Mouse (Mus musculus) ovary, postnatal 36 days (tissue): ENCODE data around the gene Fhad1.
"Not testable (repeated sequence)": the region's sequence is repeated elsewhere in the genome, so short reads cannot be mapped to it uniquely, and the experiment has no call there.

Source experiments
- DNase-seq: peaks from one replicate; pipeline ENCODE4 v3.0.0; 2022; ENCODE audit warnings: low spot score, mixed read lengths

The Fhad1 gene

DNA sequence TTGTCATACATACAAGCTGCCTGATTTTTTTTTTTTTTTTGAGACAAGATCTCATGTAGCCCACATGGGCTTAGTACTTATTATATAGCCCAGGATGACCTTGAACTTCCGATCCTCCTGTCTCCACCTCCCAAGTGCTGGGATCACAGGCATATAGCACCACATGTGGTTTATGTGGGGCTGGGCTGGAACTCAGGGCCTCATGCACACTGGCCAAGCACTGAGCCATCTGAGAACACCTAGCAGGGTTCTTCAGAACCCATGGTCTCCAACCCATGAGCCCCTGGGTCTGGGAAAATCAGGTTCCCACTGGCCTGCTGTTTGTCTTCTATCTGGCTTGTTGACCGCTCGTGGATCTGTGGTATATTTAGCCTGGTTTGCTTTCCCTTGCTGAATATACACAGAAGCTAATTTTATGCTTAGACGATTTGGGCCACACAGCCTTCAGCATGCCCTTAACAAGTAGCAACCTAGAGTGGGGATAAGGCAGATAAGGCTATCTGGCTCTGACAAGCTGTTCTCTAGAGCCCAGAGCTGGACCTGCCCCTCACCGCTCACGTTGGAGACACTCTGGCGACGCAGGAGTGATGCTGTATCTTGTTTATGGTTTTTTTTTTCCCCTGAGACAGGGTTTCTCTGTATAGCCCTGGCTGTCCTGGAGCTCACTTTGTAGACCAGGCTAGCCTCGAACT, 24.9 kb upstream of the Fhad1 start:
- no peak for DNase-seq

- no peak for DNase-seq
Observed at GRCm38 (mm10) chr4:142037897-142038296, 23.0 kb upstream of the Fhad1 start.

- DNase-seq = no peak
Observed at GRCm38 (mm10) chr4:142028533-142028932, 13.7 kb upstream of the Fhad1 start.

DNA sequence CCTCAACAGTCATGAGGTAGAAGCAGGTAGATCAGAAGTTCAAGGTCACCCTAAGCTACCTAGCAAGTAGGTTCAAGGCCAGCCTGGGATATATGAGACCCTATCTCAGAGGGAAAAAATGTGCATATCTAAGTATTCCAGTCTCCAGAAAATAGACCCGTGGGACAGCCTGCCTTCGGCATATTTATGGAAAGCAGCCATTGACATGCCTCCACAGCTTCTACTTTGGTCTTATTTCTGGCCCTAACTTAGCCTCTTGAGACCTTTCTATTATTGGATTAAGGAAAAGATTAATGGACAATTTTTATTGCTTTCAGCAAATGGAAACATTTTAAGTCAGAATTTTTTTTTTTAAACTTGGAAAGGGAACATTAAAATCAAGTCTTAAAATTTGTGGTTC, 12.1 kb upstream of the Fhad1 start:
- DNase-seq = no peak

- no peak for DNase-seq
Observed at GRCm38 (mm10) chr4:142024536-142024935, 9.7 kb upstream of the Fhad1 start.

- no peak for DNase-seq
Observed at GRCm38 (mm10) chr4:142023166-142023565, 8.3 kb upstream of the Fhad1 start.

- no peak for DNase-seq
Observed at GRCm38 (mm10) chr4:142017686-142018085, 2.8 kb upstream of the Fhad1 start.

GRCm38 (mm10) chr4:142011236-142011635, 3.6 kb downstream of the Fhad1 start:
- no peak for DNase-seq

GRCm38 (mm10) chr4:142010441-142010840, 4.4 kb downstream of the Fhad1 start:
- no peak for DNase-seq

DNA sequence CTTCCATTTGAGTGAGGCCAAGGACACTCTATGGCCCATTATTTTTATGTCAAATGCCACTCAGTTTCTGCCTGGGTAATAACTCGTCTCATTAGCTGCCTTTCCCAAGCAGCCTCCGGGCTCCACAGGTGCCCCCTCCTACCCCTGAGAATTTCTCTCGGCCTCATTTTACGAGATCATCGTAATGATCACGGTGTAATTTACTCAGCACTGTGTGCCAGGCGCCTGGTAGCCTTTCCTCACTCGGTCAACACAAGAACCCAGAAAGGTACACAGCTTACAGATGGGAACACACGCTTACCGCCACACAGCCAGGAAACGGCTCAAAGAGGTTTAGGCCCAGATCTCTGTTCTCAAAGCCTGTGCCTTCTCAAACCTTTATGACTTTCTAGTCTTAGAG, 6.7 kb downstream of the Fhad1 start:
- no peak for DNase-seq

DNA sequence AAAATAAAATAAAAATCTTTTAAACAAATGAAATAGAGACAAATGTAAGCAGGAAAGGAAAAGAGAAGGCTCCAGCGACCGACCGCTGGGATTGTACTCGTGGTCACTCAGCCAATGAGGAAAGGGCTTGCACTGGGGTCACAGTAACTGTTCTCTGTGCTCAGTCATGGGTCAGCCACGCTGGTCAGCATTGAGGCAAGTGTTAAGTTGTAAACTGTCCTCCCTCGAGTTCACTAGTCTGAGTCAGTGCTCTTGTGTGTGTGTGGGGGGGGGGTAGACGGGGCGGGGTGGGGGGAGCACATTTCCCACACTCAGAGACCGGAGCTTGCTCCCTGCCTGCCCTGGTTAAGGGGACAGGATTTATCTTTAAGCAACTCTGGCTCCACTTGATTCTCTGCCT, 14.3 kb downstream of the Fhad1 start:
- DNase-seq = no peak

DNA sequence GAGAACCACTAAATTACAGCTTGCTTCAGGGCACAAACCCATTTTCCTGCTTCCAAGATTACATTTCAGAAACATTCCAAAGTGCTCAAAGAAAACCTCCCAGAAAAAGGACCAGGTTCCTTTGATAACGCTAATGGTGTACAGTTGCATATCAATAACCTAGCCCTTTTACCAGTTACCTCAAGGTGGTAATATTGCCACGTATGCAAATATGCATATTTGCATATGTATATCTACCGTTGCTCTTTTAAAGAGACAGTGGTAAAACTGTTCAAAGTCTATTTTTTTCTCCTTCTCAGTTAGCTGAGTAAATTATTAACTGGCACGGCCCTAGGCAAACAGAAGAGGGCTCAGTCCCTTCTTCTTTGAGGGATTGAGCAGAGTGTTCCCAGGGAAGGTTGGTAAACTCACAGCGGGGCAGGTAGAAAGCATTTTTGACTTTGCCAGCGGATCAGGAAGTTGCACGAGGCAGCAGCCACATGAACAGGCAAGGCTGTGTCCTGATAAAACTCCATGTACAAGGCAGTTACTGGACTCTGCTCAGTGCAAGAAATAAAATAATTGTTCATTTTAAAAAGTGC, 15.3 kb downstream of the Fhad1 start:
- DNase-seq = no peak

GRCm38 (mm10) chr4:141998282-141998821, 16.5 kb downstream of the Fhad1 start:
- no peak for DNase-seq

DNA sequence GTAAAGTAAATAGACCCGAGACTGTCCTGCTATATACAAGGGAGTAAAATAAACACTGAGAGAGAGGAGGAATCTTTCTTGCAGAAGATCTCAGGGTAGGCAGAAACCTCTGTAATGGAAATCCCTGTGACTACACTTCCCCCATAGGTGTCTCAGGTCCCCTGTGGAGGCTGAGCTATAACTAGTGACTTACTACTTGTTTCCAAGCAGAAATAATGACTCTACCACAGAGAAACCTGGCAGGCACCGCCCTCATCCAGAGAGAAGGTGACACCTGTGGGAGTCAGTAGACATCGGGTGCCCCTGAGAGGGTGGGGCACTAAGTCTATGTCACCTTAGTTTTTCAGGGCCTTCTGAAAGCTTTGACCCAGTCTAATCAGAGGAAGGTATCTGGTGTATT, 18.0 kb downstream of the Fhad1 start:
- no peak for DNase-seq

DNA sequence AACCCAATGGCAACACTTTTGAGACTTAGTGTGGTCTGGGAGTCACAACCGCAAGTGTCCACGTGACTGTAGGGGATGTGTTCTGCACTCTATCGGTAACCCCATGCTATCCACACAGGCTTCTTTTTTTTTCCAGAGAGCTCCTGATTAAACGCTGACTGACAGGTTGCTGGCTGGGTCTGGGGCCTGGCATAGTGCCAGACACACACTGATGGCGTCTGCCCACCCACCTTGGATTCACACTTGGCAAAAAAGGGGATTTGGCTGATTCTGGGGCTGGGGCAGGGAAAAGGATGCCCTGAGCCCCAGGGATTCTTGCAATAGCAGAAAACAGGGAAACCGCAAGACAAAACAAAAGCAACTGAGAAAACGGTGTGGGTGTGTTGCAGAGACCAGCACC, 18.8 kb downstream of the Fhad1 start:
- DNase-seq = no peak

DNA sequence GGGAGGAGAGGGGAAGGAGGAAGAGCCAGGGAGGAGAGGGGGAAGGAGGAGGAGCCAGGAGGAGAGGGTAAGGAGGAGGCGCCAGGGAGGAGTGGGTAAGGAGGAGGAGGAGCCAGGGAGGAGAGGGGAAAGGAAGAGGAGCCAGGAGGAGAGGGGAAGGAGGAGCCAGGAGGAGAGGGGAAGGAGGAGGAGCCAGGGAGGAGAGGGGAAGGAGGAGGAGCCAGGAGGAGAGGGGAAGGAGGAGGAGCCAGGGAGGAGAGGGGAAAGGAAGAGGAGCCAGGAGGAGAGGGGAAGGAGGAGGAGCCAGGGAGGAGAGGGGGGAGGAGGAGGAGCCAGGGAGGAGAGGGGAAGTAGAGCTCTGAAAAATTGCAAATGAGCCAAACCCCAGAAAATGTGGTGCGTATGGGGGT, 20.8 kb downstream of the Fhad1 start:
- DNase-seq = not testable (repeated sequence)

- no peak for DNase-seq
Observed at GRCm38 (mm10) chr4:141993347-141994061, 21.4 kb downstream of the Fhad1 start.

GRCm38 (mm10) chr4:141992530-141993204, 22.2 kb downstream of the Fhad1 start:
- no peak for DNase-seq

DNA sequence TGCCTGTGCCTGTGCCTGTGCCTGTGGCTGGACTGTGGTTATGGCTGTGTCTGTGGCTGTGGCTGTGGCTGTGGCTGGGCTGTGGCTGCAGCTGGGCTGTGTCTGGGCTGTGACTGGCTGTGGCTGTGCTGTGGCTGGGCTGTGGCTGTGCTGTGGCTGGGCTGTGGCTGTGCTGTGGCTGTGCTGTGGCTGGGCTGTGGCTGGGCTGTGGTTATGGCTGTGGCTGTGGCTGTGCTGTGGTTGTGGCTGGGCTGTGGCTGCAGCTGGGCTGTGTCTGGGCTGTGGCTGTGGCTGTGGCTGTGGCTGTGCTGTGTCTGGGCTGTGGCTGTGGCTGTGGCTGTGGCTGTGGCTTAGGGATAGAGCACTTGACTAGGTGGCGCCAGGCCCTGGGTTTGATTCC, 26.7 kb downstream of the Fhad1 start:
- DNase-seq = no peak

GRCm38 (mm10) chr4:141983689-141984088, 31.2 kb downstream of the Fhad1 start:
- DNase-seq = no peak

GRCm38 (mm10) chr4:141981475-141981874, 33.4 kb downstream of the Fhad1 start:
- no peak for DNase-seq

GRCm38 (mm10) chr4:141978582-141978981, 36.3 kb downstream of the Fhad1 start:
- DNase-seq = no peak

DNA sequence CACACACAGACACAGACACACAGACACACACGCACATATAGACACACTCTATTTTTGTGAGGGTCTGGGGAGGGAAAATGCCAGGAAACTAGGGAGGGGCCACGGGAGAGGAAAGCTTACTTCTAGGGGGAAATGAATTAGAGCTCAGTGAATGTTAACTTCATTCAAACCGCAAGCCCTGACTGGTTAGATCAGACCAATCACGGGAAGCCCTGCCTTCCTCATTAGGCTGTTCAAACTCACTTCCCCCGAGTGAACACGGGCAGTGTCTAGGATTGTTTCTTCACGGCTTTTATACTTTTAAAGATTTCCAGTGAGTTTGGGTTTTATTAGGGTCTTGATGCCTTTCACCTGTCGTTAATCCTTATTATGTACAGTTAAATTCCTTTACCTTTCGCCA, 37.5 kb downstream of the Fhad1 start:
- DNase-seq = no peak
